Mouse (Mus musculus) heart, embryonic 16.5 days (tissue): ENCODE measurements at regions not wholly inside any gene's neighbourhood (a gene's known extent, or its start where the extent isn't known, plus 50 kb on each side); places are given as distances from the start of the nearest gene placed in this dataset.

ENCODE experiments used
- ATAC-seq: fragments of 200-750 bp; cut with Nextera tagmentation; replicated peaks from 2 replicates; pipeline ENCODE4 v1.8.0; 2017; ENCODE audit warnings: moderate number of reproducible peaks; ENCODE audit not compliant: insufficient read depth, low FRiP score; ENCODE audit errors: extremely low read depth
- H3K27ac ChIP-seq: fragments of 300-500 bp; sonication (generic); 2 replicates; pipeline ENCODE4 v1.5.1; 2014; ENCODE audit warnings: mild to moderate bottlenecking, low read length, control low read depth, moderate library complexity
- H3K27me3 ChIP-seq: fragments of 300-500 bp; sonication (generic); 2 replicates; pipeline ENCODE4 v1.6.1; 2014; ENCODE audit warnings: low read length, mixed read lengths; ENCODE audit not compliant: control insufficient read depth, insufficient read depth
- H3K36me3 ChIP-seq: fragments of 300-500 bp; sonication (generic); 2 replicates; pipeline ENCODE4 v1.6.1; 2014; ENCODE audit not compliant: control insufficient read depth, insufficient read depth
- H3K4me1 ChIP-seq: fragments of 300-500 bp; sonication (generic); 2 replicates; pipeline ENCODE4 v1.6.1; 2014; ENCODE audit warnings: low read length, mixed read lengths; ENCODE audit not compliant: control insufficient read depth, insufficient read depth
- H3K4me2 ChIP-seq: fragments of 300-500 bp; sonication (generic); 2 replicates; pipeline ENCODE4 v1.6.1; 2014; ENCODE audit warnings: low read depth, mild to moderate bottlenecking, control low read depth, low read length
- H3K4me3 ChIP-seq: fragments of 300-500 bp; sonication (generic); 2 replicates; pipeline ENCODE4 v1.5.1; 2014; ENCODE audit warnings: mild to moderate bottlenecking, control low read depth, low read length
- H3K9ac ChIP-seq: fragments of 300-500 bp; sonication (generic); 2 replicates; pipeline ENCODE4 v1.6.1; 2014; ENCODE audit warnings: low read length, control low read depth
- H3K9me3 ChIP-seq: fragments of 300-500 bp; sonication (generic); replicated peaks from 2 replicates; pipeline ENCODE4 v1.6.1; 2016; ENCODE audit warnings: low read length; ENCODE audit not compliant: control insufficient read depth
- WGBS: fragments of 180-500 bp; shearing (Covaris S2); extraction: QIAGEN DNeasy Blood & Tissue Kit; methylation state at CpG from one replicate; pipeline ENCODE4 v1.1.7; 2014; 5-methylcytosine and 5-hydroxymethylcytosine counted together

GRCm38 (mm10) chr13:31503832-31504231, 52.1 kb upstream of the Foxq1 start:
- WGBS = 77% methylated on average over 11 of the region's 11 CpGs
- H3K4me1 ChIP-seq = no peaks in the 10 kb centered on the region
- H3K9ac ChIP-seq = no peak overlapping the region
- no peak overlapping the region for H3K4me2 ChIP-seq
- H3K4me3 ChIP-seq = no peak overlapping the region
- H3K36me3 ChIP-seq = no peaks in the 10 kb centered on the region
- ATAC-seq = no peak
- H3K9me3 ChIP-seq = no peaks in the 10 kb centered on the region
- H3K27me3 ChIP-seq = no peaks in the 10 kb centered on the region
- no peak overlapping the region for H3K27ac ChIP-seq

- H3K4me2 ChIP-seq = no peak overlapping the region
- ATAC-seq = no peak
- no peaks in the 10 kb centered on the region for H3K4me1 ChIP-seq
- no peaks in the 10 kb centered on the region for H3K9me3 ChIP-seq
- no peak overlapping the region for H3K4me3 ChIP-seq
- WGBS = 84% methylated on average over 6 of the region's 7 CpGs
- no peak overlapping the region for H3K27ac ChIP-seq
- no peak overlapping the region for H3K9ac ChIP-seq
- H3K36me3 ChIP-seq = no peaks in the 10 kb centered on the region
- H3K27me3 ChIP-seq = no peaks in the 10 kb centered on the region
Observed at GRCm38 (mm10) chr13:31504316-31504715, 51.6 kb upstream of the Foxq1 start.

DNA sequence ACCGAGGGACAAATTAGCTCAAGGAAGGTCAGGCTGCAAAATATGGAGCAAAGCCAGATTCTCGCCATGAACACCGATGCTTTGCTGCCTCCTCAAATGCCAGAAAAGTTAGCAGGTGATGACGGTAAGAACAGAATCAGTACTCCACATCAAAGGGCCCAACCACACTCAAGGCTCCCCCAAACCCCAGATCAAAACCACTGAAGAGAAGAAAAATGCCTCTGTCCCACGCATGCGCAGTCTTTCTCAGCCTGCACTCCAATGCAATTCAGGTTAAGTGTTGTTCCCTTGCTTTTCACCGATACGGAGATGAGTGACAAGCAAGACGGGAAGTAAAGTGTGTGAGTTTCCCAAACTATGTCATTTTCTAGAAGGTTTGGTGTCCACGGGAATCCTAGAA, 50.5 kb upstream of the Foxq1 start:
- ATAC-seq = no peak
- Histone ChIP-seq H3K4me2 (no peak overlapping the region), H3K9me3 (no peaks in the 10 kb centered on the region), H3K27me3 (no peaks in the 10 kb centered on the region), H3K36me3 (no peaks in the 10 kb centered on the region), H3K27ac (no peak overlapping the region), H3K9ac (no peak overlapping the region), H3K4me3 (no peak overlapping the region), H3K4me1 (no peaks in the 10 kb centered on the region)
- 67% methylated on average over 10 of the region's 10 CpGs for WGBS
